Mouse (Mus musculus) embryonic facial prominence, embryonic 11.5 days (tissue): ENCODE results near the gene Olfr516. TPM values are rescaled to one million over a fixed set of nuclear protein-coding genes. Genes with fewer than 3 reads are reported as not detected.

Source experiments
- polyA plus RNA-seq: library from polyadenylated mRNA; unstranded; fragments of >200 nt; fragmentation: Nextera tagmentation; extraction: Ambion mirVana; gene quantifications from 2 replicates; pipeline ENCODE4 v1.2.1, GENCODE M21; 2014

Gene Olfr516
- polyA plus RNA-seq, 1 experiment from 2014 or later: not detected

Other genes with a start within 250 kb of the Olfr516 start
- gene Olfr506, start 239.7 kb downstream of the Olfr516 start, polyA plus RNA-seq: not detected in 2 replicates
- not detected in 2 replicates for gene Olfr507, start 228.7 kb downstream of the Olfr516 start, polyA plus RNA-seq
- gene Olfr508, start 220.5 kb downstream of the Olfr516 start, polyA plus RNA-seq: not detected in 2 replicates
- not detected in 2 replicates for gene Olfr509, start 198.6 kb downstream of the Olfr516 start, polyA plus RNA-seq
- gene Olfr510, start 184.1 kb downstream of the Olfr516 start, polyA plus RNA-seq: not detected in 2 replicates
- not detected in 2 replicates for gene Olfr512, start 137.2 kb downstream of the Olfr516 start, polyA plus RNA-seq
- gene Olfr513, start 99.6 kb downstream of the Olfr516 start, polyA plus RNA-seq: not detected in 2 replicates
- not detected in 2 replicates for gene Olfr514, start 24.5 kb downstream of the Olfr516 start, polyA plus RNA-seq
- gene Olfr517, start 21.9 kb upstream of the Olfr516 start, polyA plus RNA-seq: not detected in 2 replicates
- gene Olfr518, start 34.5 kb upstream of the Olfr516 start, polyA plus RNA-seq: not detected in 2 replicates
- gene Olfr519, start 43.9 kb upstream of the Olfr516 start, polyA plus RNA-seq: not detected in 2 replicates
- gene Nlrp10, start 79.6 kb upstream of the Olfr516 start, polyA plus RNA-seq: 0.07 and 0.13 TPM in 2 replicates
- 72.6 and 81.4 TPM in 2 replicates for gene Eif3f, start 83.9 kb upstream of the Olfr516 start, polyA plus RNA-seq
- 3.9 and 4.5 TPM in 2 replicates for gene Tub, start 99.8 kb upstream of the Olfr516 start, polyA plus RNA-seq
- gene Ric3, start 232.8 kb upstream of the Olfr516 start, polyA plus RNA-seq: 6.0 and 7.4 TPM in 2 replicates